Mouse (Mus musculus) CH12.LX (cell line): Measurements from ENCODE around the gene Csnk1g2. TPM values are rescaled to one million over a fixed set of nuclear protein-coding genes. Genes with fewer than 3 reads are reported as not detected.

Experiments used
- DNase-seq: peaks from one replicate; pipeline ENCODE4 v3.0.0-alpha.2; 2013; ENCODE audit errors: extremely low read depth
- H3K27ac ChIP-seq: 2 replicates; pipeline ENCODE4 v1.5.1; 2012; ENCODE audit warnings: low read depth, mild to moderate bottlenecking, control low read depth, moderate library complexity; ENCODE audit not compliant: insufficient read depth
- H3K27me3 ChIP-seq: replicated peaks from 2 replicates; pipeline ENCODE3; 2012; ENCODE audit warnings: inconsistent platforms
- H3K36me3 ChIP-seq, 2 experiments: replicated peaks in 1 of 2; 2 replicates each; pipeline versions ENCODE3 to v1.6.1; 2012; ENCODE audit warnings: inconsistent platforms in 1 of 2, low read length in 1 of 2, mild to moderate bottlenecking in 1 of 2, mixed read lengths in 1 of 2, moderate library complexity in 1 of 2; ENCODE audit not compliant: control insufficient read depth in 1 of 2, insufficient read depth in 1 of 2
- H3K4me1 ChIP-seq, 2 experiments: 2 replicates each; pipeline ENCODE4 v1.6.1; 2012; ENCODE audit warnings: inconsistent platforms in 1 of 2, moderate library complexity in 1 of 2; ENCODE audit not compliant: insufficient read depth in 2 of 2, control insufficient read depth in 1 of 2
- H3K4me2 ChIP-seq: 2 replicates; pipeline ENCODE4 v1.6.1; 2012; ENCODE audit warnings: low read depth, mild to moderate bottlenecking, control low read depth; ENCODE audit not compliant: poor library complexity, insufficient read depth, severe bottlenecking
- H3K4me3 ChIP-seq, 3 experiments: fragments of 150-350 bp in 1 of 3; sonication (generic) in 1 of 3; replicated peaks in 1 of 3; 2 replicates each; pipeline versions ENCODE3 to v1.5.1; 2011 to 2012; ENCODE audit warnings: low read depth in 2 of 3, low read length in 2 of 3, mild to moderate bottlenecking in 2 of 3, moderate library complexity in 2 of 3, control low read depth in 1 of 3, improper control_type of control experiment in 1 of 3, inconsistent platforms in 1 of 3, mixed read lengths in 1 of 3; ENCODE audit not compliant: poor library complexity in 1 of 3
- H3K79me2 ChIP-seq: replicated peaks from 2 replicates; pipeline ENCODE4 v1.6.1; 2012; ENCODE audit warnings: mild to moderate bottlenecking, moderate library complexity; ENCODE audit not compliant: control insufficient read depth, poor library complexity, insufficient read depth, severe bottlenecking; ENCODE audit errors: extremely low read depth
- H3K9ac ChIP-seq: 2 replicates; pipeline ENCODE4 v1.6.1; 2012; ENCODE audit warnings: low read depth, mild to moderate bottlenecking, control low read depth, moderate library complexity; ENCODE audit not compliant: insufficient read depth
- H3K9me3 ChIP-seq: replicated peaks from 2 replicates; pipeline ENCODE3; 2012; ENCODE audit warnings: low read length, inconsistent platforms, mixed read lengths
- CHD1 ChIP-seq: IDR thresholded peaks from 2 replicates; pipeline ENCODE4 v1.6.1; 2012; ENCODE audit warnings: low read depth, low read length, improper control_type of control experiment, inconsistent platforms
- ELF1 ChIP-seq: IDR thresholded peaks from 2 replicates; pipeline ENCODE4 v1.6.1; 2014; ENCODE audit warnings: low read depth, mild to moderate bottlenecking, inconsistent platforms, low read length, improper control_type of control experiment
- EP300 ChIP-seq: IDR thresholded peaks from 2 replicates; pipeline ENCODE4 v1.6.1; 2011; ENCODE audit warnings: low read length, improper control_type of control experiment
- GABPA ChIP-seq: IDR thresholded peaks from 2 replicates; pipeline ENCODE4 v1.6.1; 2012; ENCODE audit warnings: low read depth, low read length, improper control_type of control experiment, inconsistent platforms; ENCODE audit not compliant: insufficient replicate concordance
- JUN ChIP-seq: IDR thresholded peaks from 2 replicates; pipeline ENCODE4 v1.6.1; 2011; ENCODE audit warnings: low read depth, mild to moderate bottlenecking, low read length, improper control_type of control experiment, moderate library complexity; ENCODE audit not compliant: insufficient read depth
- JUND ChIP-seq: conservative IDR thresholded peaks from 2 replicates; pipeline ENCODE4 v1.6.1; 2011; ENCODE audit warnings: low read depth, low read length, improper control_type of control experiment
- KAT2A ChIP-seq: IDR thresholded peaks from 2 replicates; pipeline ENCODE4 v1.6.1; 2012; ENCODE audit warnings: low read length, improper control_type of control experiment, inconsistent platforms; ENCODE audit not compliant: insufficient replicate concordance
- MEF2A ChIP-seq: IDR thresholded peaks from 2 replicates; pipeline ENCODE4 v1.6.1; 2014; ENCODE audit warnings: low read depth, mild to moderate bottlenecking, inconsistent platforms, low read length, improper control_type of control experiment, borderline replicate concordance
- MYC ChIP-seq: IDR thresholded peaks from 2 replicates; pipeline ENCODE4 v1.6.1; 2011; ENCODE audit warnings: low read depth, mild to moderate bottlenecking, improper control_type of control experiment, low read length
- NELFE ChIP-seq: IDR thresholded peaks from 2 replicates; pipeline ENCODE4 v1.6.1; 2011; ENCODE audit warnings: low read depth, low read length, improper control_type of control experiment
- PAX5 ChIP-seq: IDR thresholded peaks from 2 replicates; pipeline ENCODE4 v1.6.1; 2012; ENCODE audit warnings: low read length, inconsistent platforms, mixed read lengths
- POLR2A ChIP-seq: IDR thresholded peaks from 2 replicates; pipeline ENCODE4 v1.6.1; 2011; ENCODE audit warnings: low read depth, mild to moderate bottlenecking, improper control_type of control experiment, low read length
- RAD21 ChIP-seq: IDR thresholded peaks from 2 replicates; pipeline ENCODE4 v1.6.1; 2011; ENCODE audit warnings: low read depth, mild to moderate bottlenecking, low read length, improper control_type of control experiment, moderate library complexity
- RCOR1 ChIP-seq: conservative IDR thresholded peaks from 2 replicates; pipeline ENCODE4 v1.6.1; 2012; ENCODE audit warnings: low read depth, mild to moderate bottlenecking, inconsistent platforms, low read length, improper control_type of control experiment
- USF1 ChIP-seq: IDR thresholded peaks from 2 replicates; pipeline ENCODE4 v1.6.1; 2014; ENCODE audit warnings: low read depth, mild to moderate bottlenecking, inconsistent platforms, low read length, improper control_type of control experiment
- USF2 ChIP-seq: conservative IDR thresholded peaks from 2 replicates; pipeline ENCODE4 v1.6.1; 2011; ENCODE audit warnings: low read depth, low read length, improper control_type of control experiment
- ZMIZ1 ChIP-seq: IDR thresholded peaks from 2 replicates; pipeline ENCODE4 v1.6.1; 2012; ENCODE audit warnings: low read depth, mild to moderate bottlenecking, inconsistent platforms, low read length, improper control_type of control experiment
- ZNF384 ChIP-seq: IDR thresholded peaks from 2 replicates; pipeline ENCODE4 v1.6.1; 2012; ENCODE audit warnings: low read depth, low read length, improper control_type of control experiment, inconsistent platforms
- dilution Hi-C: fragments of 300-500 bp; cut with MboI; formaldehyde crosslinking; loops from 2 replicates; pipeline ENCODE4 v1.14.3; 2020; ENCODE audit warnings: low sequenced_read_pairs; ENCODE audit not compliant: extremely low pct_unique_long_range_greater_than_20kb, extremely low pct_ligation_motif_present
- in situ Hi-C: fragments of 300-500 bp; cut with MboI; formaldehyde crosslinking; loops from 3 replicates; pipeline ENCODE4 v1.14.3; 2019; ENCODE audit warnings: low sequenced_read_pairs, low pct_ligation_motif_present, low pct_unique_long_range_greater_than_20kb, mixed read lengths
- polyA plus RNA-seq: library from polyadenylated mRNA; unstranded; fragments of >175 nt; gene quantifications from 2 replicates; pipeline ENCODE4 v1.2.1, GENCODE M21; 2012; ENCODE audit warnings: low read depth; ENCODE audit not compliant: insufficient read length
- total RNA-seq, 2 experiments: library from RNA; depleted of rRNA; stranded (reverse); fragments of 300-350 nt in 1 of 2; fragments of >200 nt in 1 of 2; gene quantifications; 2 replicates each; pipeline ENCODE4 v1.2.3; 2012 to 2014

Gene Csnk1g2
- total and polyA plus RNA-seq, 3 experiments, result 44.1 to 59.0 (median 50.1) TPM

DNA sequence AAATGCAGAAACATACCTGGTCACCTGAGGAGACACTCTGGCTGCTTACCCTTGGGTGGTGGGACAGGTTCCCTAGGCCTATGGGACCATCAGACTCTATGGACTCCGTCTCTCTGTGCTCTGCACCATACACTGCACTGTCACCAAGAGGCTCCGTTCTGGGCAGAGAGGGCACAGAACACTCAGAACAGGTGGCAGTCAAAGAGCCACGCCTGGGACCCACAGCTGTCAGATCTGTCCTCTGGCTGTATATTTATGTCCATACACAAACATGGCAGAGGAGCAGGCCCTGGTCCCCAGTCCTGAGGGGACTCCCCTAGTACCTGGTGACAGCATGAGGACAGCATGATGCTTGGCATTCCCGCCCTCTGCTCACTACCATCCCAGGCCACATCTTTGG, 3.1 kb downstream of the Csnk1g2 start:
- H3K9ac ChIP-seq, result no peak overlapping the region
- no peak for DNase-seq
- dilution Hi-C loops, result no loop called here
- H3K27ac ChIP-seq, result no peak overlapping the region
- H3K4me3 ChIP-seq, result no peak overlapping the region
- in situ Hi-C loops, result no loop called here
- peaks cover 33% of the 10 kb centered on the region for H3K79me2 ChIP-seq
- no peaks in the 10 kb centered on the region for H3K9me3 ChIP-seq
- H3K4me2 ChIP-seq, result no peak overlapping the region
- TF ChIP-seq ZNF384 (no peak), ELF1 (no peak), EP300 (no peak), USF2 (no peak), NELFE (no peak), ZMIZ1 (no peak), JUN (no peak)
- H3K27me3 ChIP-seq, result no peaks in the 10 kb centered on the region
- H3K4me1 ChIP-seq, result peaks cover 33 to 54% of the 10 kb centered on the region in 2 experiments
- H3K36me3 ChIP-seq, result peaks cover 10 to 62% of the 10 kb centered on the region in 2 experiments

DNA sequence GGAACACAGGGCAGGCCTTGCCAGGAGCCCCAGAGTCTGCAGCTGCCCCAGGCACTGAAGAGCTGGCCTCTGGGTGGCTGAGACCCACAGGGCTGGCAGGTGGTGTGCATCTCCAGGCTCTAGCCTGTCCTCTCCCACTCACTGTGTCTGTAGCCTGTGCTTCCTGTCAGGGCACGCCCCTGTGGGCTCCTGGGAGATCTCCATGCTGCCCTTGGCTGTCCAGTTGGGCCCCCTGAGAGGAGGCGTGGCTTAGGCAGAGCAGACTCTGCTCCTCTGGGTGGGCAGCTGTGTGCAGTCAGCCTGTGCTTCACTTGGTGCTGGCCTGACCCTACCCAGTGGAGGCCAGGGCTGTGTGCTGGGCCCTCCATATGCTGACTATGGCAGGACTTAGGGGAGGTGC, 5.0 kb downstream of the Csnk1g2 start:
- Histone ChIP-seq H3K9ac (no peak overlapping the region), H3K4me2 (no peak overlapping the region), H3K27me3 (no peaks in the 10 kb centered on the region), H3K36me3 (peaks cover 16 to 81% of the 10 kb centered on the region in 2 experiments), H3K9me3 (no peaks in the 10 kb centered on the region), H3K4me3 (no peak overlapping the region), H3K79me2 (peaks cover 33% of the 10 kb centered on the region), H3K27ac (no peak overlapping the region), H3K4me1 (peaks cover 30 to 55% of the 10 kb centered on the region in 2 experiments)
- in situ Hi-C loops, result no loop called here
- TF ChIP-seq JUND, result no peak
- no peak for TF ChIP-seq PAX5
- no peak for TF ChIP-seq CHD1
- dilution Hi-C loops, result no loop called here
- no peak for DNase-seq

- dilution Hi-C loops, result no loop called here
Observed at GRCm38 (mm10) chr10:80628925-80629324, 6.3 kb downstream of the Csnk1g2 start.

More at GRCm38 (mm10) chr10:80628925-80629324, 6.3 kb downstream of the Csnk1g2 start:
- H3K27ac ChIP-seq, result no peak overlapping the region
- H3K27me3 ChIP-seq, result no peaks in the 10 kb centered on the region
- in situ Hi-C loops, result no loop called here
- TF ChIP-seq RCOR1 (no peak), USF1 (no peak), GABPA (no peak), MYC (no peak), PAX5 (no peak), MEF2A (no peak), POLR2A (no peak), RAD21 (no peak), KAT2A (no peak)
- H3K36me3 ChIP-seq, result peaks cover 20 to 89% of the 10 kb centered on the region in 2 experiments
- peaks cover 29% of the 10 kb centered on the region for H3K79me2 ChIP-seq
- H3K4me1 ChIP-seq, result peaks cover 28 to 56% of the 10 kb centered on the region in 2 experiments
- no peak overlapping the region for H3K4me2 ChIP-seq
- H3K4me3 ChIP-seq, result no peak overlapping the region
- no peak overlapping the region for H3K9ac ChIP-seq
- no peaks in the 10 kb centered on the region for H3K9me3 ChIP-seq
- DNase-seq, result no peak
